Mouse (Mus musculus) spleen, adult 2 months (tissue): Measurements from ENCODE around the gene Pik3c2b.
"Not testable (repeated sequence)": the region's sequence is repeated elsewhere in the genome, so short reads cannot be mapped to it uniquely, and the experiment has no call there.

Experiments
- CTCF ChIP-seq: fragments of 200-500 bp; IDR thresholded peaks from 2 replicates; pipeline ENCODE4 v1.5.1; 2011; ENCODE audit warnings: mild to moderate bottlenecking, inconsistent platforms; ENCODE audit not compliant: insufficient read depth, insufficient read length, insufficient replicate concordance; ENCODE audit errors: extremely low read depth
- POLR2A ChIP-seq: fragments of 200-500 bp; IDR thresholded peaks from 2 replicates; pipeline ENCODE4 v1.6.1; 2011; ENCODE audit warnings: low read depth, low read length, inconsistent platforms

DNA sequence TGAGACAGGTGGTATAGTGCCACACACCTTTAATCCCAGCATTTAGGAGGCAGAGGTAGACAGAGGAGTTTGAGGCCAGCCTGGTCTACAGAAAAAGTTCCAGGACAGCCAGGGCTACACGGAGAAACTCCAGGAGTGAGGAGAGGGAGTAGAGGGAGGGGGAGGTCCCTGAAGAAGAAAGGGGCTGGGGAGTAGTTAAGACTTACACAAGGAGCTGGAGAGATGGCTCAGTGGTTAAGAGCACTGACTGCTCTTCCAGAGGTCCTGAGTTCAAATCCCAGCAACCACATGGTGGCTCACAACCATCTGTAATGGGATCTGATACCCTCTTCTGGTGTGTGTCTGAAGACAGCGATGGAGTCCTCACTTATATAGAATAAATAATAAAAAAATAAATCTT, 23.5 kb upstream of the Pik3c2b start:
- TF ChIP-seq CTCF, POLR2A: not testable (repeated sequence)
